Mouse (Mus musculus) MEL (cell line): ENCODE results near the gene Hdac7.

ENCODE experiments used
- CHD1 ChIP-seq: IDR thresholded peaks from 2 replicates; pipeline ENCODE4 v1.6.1; 2012; ENCODE audit warnings: low read depth, mild to moderate bottlenecking, inconsistent platforms, low read length, improper control_type of control experiment
- ELF1 ChIP-seq: IDR thresholded peaks from 2 replicates; pipeline ENCODE4 v1.6.1; 2014; ENCODE audit warnings: low read depth, mild to moderate bottlenecking, inconsistent platforms, low read length, improper control_type of control experiment, moderate library complexity
- POLR2A ChIP-seq, 2 experiments: IDR thresholded peaks; 2 replicates each; pipeline ENCODE4 v1.6.1; 2011 to 2012; ENCODE audit warnings: low read length in 2 of 2, mild to moderate bottlenecking in 2 of 2, control low read depth in 1 of 2, improper control_type of control experiment in 1 of 2, low read depth in 1 of 2, moderate library complexity in 1 of 2; ENCODE audit not compliant: control insufficient read depth in 1 of 2, insufficient read depth in 1 of 2, poor library complexity in 1 of 2
- ZKSCAN1 ChIP-seq: IDR thresholded peaks from 2 replicates; pipeline ENCODE4 v1.6.1; 2012; ENCODE audit warnings: low read depth, mild to moderate bottlenecking, inconsistent platforms, low read length, improper control_type of control experiment, moderate library complexity

- no peak for TF ChIP-seq ZKSCAN1
- TF ChIP-seq CHD1: no peak
- no peak for TF ChIP-seq POLR2A (IDR thresholded peaks at IDR 0.05; ENCODE audit: control insufficient read depth in 1 of 2, insufficient read depth in 1 of 2, low read depth in 1 of 2, low read length in 2 of 2, poor library complexity in 1 of 2)
- TF ChIP-seq ELF1: no peak
These were observed 76.1 kb downstream of the Hdac7 start for GRCm38 (mm10) chr15:97768192-97768591.
